Mouse (Mus musculus) embryonic facial prominence, embryonic 14.5 days (tissue): ENCODE measurements around the gene Spag8. TPM values are rescaled to one million over a fixed set of nuclear protein-coding genes. Genes with fewer than 3 reads are reported as not detected.

Source experiments
- ATAC-seq: fragments of 200-750 bp; cut with Nextera tagmentation; 2 replicates; pipeline ENCODE4 v1.8.0; 2017; ENCODE audit warnings: low read depth, moderate number of reproducible peaks, moderate TSS enrichment
- DNase-seq: peaks from one replicate; pipeline ENCODE4 v3.0.0-alpha.2; 2015; ENCODE audit warnings: low spot score
- H3K27ac ChIP-seq: fragments of 300-500 bp; sonication (generic); replicated peaks from 2 replicates; pipeline ENCODE4 v1.5.1; 2014; ENCODE audit warnings: low read depth, mild to moderate bottlenecking, low read length, moderate library complexity
- H3K27me3 ChIP-seq: fragments of 300-500 bp; sonication (generic); replicated peaks from 2 replicates; pipeline ENCODE4 v1.6.1; 2014; ENCODE audit warnings: low read length; ENCODE audit not compliant: control insufficient read depth, insufficient read depth
- H3K36me3 ChIP-seq: fragments of 300-500 bp; sonication (generic); 2 replicates; pipeline ENCODE4 v1.6.1; 2014; ENCODE audit warnings: low read length, mixed read lengths; ENCODE audit not compliant: control insufficient read depth, insufficient read depth
- H3K4me1 ChIP-seq: fragments of 300-500 bp; sonication (generic); 2 replicates; pipeline ENCODE4 v1.6.1; 2014; ENCODE audit warnings: antibody characterized with exemption, low read length; ENCODE audit not compliant: control insufficient read depth, insufficient read depth
- H3K4me2 ChIP-seq: fragments of 300-500 bp; sonication (generic); 2 replicates; pipeline ENCODE4 v1.6.1; 2014; ENCODE audit warnings: low read depth, mild to moderate bottlenecking, low read length, moderate library complexity, mixed read lengths
- H3K4me3 ChIP-seq: fragments of 300-500 bp; sonication (generic); 2 replicates; pipeline ENCODE4 v1.5.1; 2014; ENCODE audit warnings: low read depth, mild to moderate bottlenecking, low read length
- H3K9ac ChIP-seq: fragments of 300-500 bp; sonication (generic); 2 replicates; pipeline ENCODE4 v1.6.1; 2014; ENCODE audit warnings: low read depth, mild to moderate bottlenecking, low read length, moderate library complexity, mixed read lengths
- H3K9me3 ChIP-seq: fragments of 300-500 bp; sonication (generic); 2 replicates; pipeline ENCODE4 v1.6.1; 2016; ENCODE audit warnings: low read length; ENCODE audit not compliant: control insufficient read depth
- WGBS: fragments of 180-500 bp; shearing (Covaris S2); extraction: QIAGEN DNeasy Blood & Tissue Kit; methylation state at CpG from one replicate; pipeline ENCODE4 v1.1.7; 2014; 5-methylcytosine and 5-hydroxymethylcytosine counted together
- polyA plus RNA-seq: library from polyadenylated mRNA; unstranded; fragments of >200 nt; fragmentation: Nextera tagmentation; extraction: Ambion mirVana; gene quantifications from 2 replicates; pipeline ENCODE4 v1.2.1, GENCODE M21; 2014

Spag8 gene
- 1.5 and 4.0 TPM in 2 replicates for polyA plus RNA-seq

- ATAC-seq (no peak), DNase-seq (peak; percentile 72)
- Histone ChIP-seq H3K9ac (peak within 1 kb of the TSS; percentile 32; the same call in 1 of the 2 replicates), H3K4me1 (no peaks in the 10 kb centered on the region), H3K27me3 (no peaks in the 10 kb centered on the region), H3K4me2 (peak within 1 kb of the TSS; percentile 50), H3K9me3 (peaks cover 8% of the 10 kb centered on the region; the same call in 1 of the 2 replicates), H3K27ac (no peak within 1 kb of the TSS; the same call in 1 of the 2 replicates), H3K4me3 (peak within 1 kb of the TSS; percentile 28), H3K36me3 (peaks cover 24% of the 10 kb centered on the region)
- WGBS, result 12% methylated on average over 24 of the region's 24 CpGs
Measured at GRCm38 (mm10) chr4:43653161-43654015, at the start of gene Spag8. Gene Spag8, minus strand, starts transcription at chr4:43653594.

GRCm38 (mm10) chr4:43700707-43701106 is 47.3 kb upstream of the Spag8 start, which contains the start of gene Olfr70:
Gene Olfr70, minus strand, starts transcription at chr4:43700807.
- no peaks in the 10 kb centered on the region for H3K27me3 ChIP-seq

GRCm38 (mm10) chr4:43696561-43696960 is 43.2 kb upstream of the Spag8 start:
- H3K27ac ChIP-seq, result no peak overlapping the region
- H3K4me3 ChIP-seq, result no peak overlapping the region
- H3K9ac ChIP-seq, result no peak overlapping the region
- DNase-seq (no peak), ATAC-seq (no peak)
- no peaks in the 10 kb centered on the region for H3K4me1 ChIP-seq
- 89% methylated on average over 13 of the region's 13 CpGs for WGBS
- H3K27me3 ChIP-seq, result no peaks in the 10 kb centered on the region
- no peak overlapping the region for H3K4me2 ChIP-seq
- no peaks in the 10 kb centered on the region for H3K36me3 ChIP-seq
- no peaks in the 10 kb centered on the region for H3K9me3 ChIP-seq

More at GRCm38 (mm10) chr4:43700707-43701106, 47.3 kb upstream of the Spag8 start, which contains the start of gene Olfr70:
- H3K9me3 ChIP-seq, result no peaks in the 10 kb centered on the region
- WGBS, result 87% methylated on average over 6 of the region's 6 CpGs
- no peak within 1 kb of the TSS for H3K4me2 ChIP-seq
- no peaks in the 10 kb centered on the region for H3K4me1 ChIP-seq
- H3K27ac ChIP-seq, result no peak within 1 kb of the TSS
- no peak within 1 kb of the TSS for H3K4me3 ChIP-seq
- DNase-seq (no peak), ATAC-seq (no peak)
- no peaks in the 10 kb centered on the region for H3K36me3 ChIP-seq
- no peak within 1 kb of the TSS for H3K9ac ChIP-seq

- Histone ChIP-seq H3K4me2 (no peak overlapping the region), H3K27me3 (no peaks in the 10 kb centered on the region), H3K27ac (no peak overlapping the region), H3K4me1 (no peaks in the 10 kb centered on the region), H3K9ac (no peak overlapping the region), H3K4me3 (no peak overlapping the region), H3K9me3 (no peaks in the 10 kb centered on the region), H3K36me3 (peaks cover 1% of the 10 kb centered on the region; the same call in 1 of the 2 replicates)
- DNase-seq (peak; percentile 16), ATAC-seq (no peak)
- 27% methylated on average over 9 of the region's 9 CpGs for WGBS
Measured at GRCm38 (mm10) chr4:43695249-43695671, 41.9 kb upstream of the Spag8 start.

- 93% methylated on average over 1 of the region's 1 CpGs for WGBS
- H3K9ac ChIP-seq, result no peak overlapping the region
- H3K9me3 ChIP-seq, result no peaks in the 10 kb centered on the region
- ATAC-seq (no peak), DNase-seq (no peak)
- H3K36me3 ChIP-seq, result peaks cover 7% of the 10 kb centered on the region; the same call in 1 of the 2 replicates
- no peak overlapping the region for H3K27ac ChIP-seq
- no peak overlapping the region for H3K4me2 ChIP-seq
- H3K4me3 ChIP-seq, result no peak overlapping the region
- no peaks in the 10 kb centered on the region for H3K27me3 ChIP-seq
- no peaks in the 10 kb centered on the region for H3K4me1 ChIP-seq
Measured at GRCm38 (mm10) chr4:43694439-43695248, 41.2 kb upstream of the Spag8 start.

GRCm38 (mm10) chr4:43693806-43694241 is 40.4 kb upstream of the Spag8 start:
- Histone ChIP-seq H3K4me3 (no peak overlapping the region), H3K4me1 (no peaks in the 10 kb centered on the region), H3K9me3 (no peaks in the 10 kb centered on the region), H3K9ac (no peak overlapping the region), H3K36me3 (peaks cover 15% of the 10 kb centered on the region; the same call in 1 of the 2 replicates), H3K4me2 (no peak overlapping the region), H3K27ac (no peak overlapping the region), H3K27me3 (no peaks in the 10 kb centered on the region)
- DNase-seq (no peak), ATAC-seq (no peak; the same call in 1 of the 2 replicates)
- 77% methylated on average over 5 of the region's 5 CpGs for WGBS

GRCm38 (mm10) chr4:43691026-43691425 is 37.6 kb upstream of the Spag8 start:
- no peak overlapping the region for H3K4me2 ChIP-seq
- no peak overlapping the region for H3K27ac ChIP-seq
- WGBS, result 71% methylated on average over 5 of the region's 5 CpGs
- DNase-seq (no peak), ATAC-seq (no peak)
- no peak overlapping the region for H3K9ac ChIP-seq
- no peaks in the 10 kb centered on the region for H3K9me3 ChIP-seq
- H3K4me1 ChIP-seq, result no peaks in the 10 kb centered on the region
- H3K36me3 ChIP-seq, result peaks cover 34% of the 10 kb centered on the region; the same call in 1 of the 2 replicates
- H3K27me3 ChIP-seq, result no peaks in the 10 kb centered on the region
- H3K4me3 ChIP-seq, result no peak overlapping the region

GRCm38 (mm10) chr4:43690021-43690420 is 36.6 kb upstream of the Spag8 start:
- ATAC-seq (no peak), DNase-seq (no peak)
- H3K4me3 ChIP-seq, result no peak overlapping the region
- H3K27ac ChIP-seq, result no peak overlapping the region
- 91% methylated on average over 17 of the region's 17 CpGs for WGBS
- H3K4me2 ChIP-seq, result no peak overlapping the region
- no peaks in the 10 kb centered on the region for H3K9me3 ChIP-seq
- no peaks in the 10 kb centered on the region for H3K27me3 ChIP-seq
- H3K36me3 ChIP-seq, result peaks cover 37% of the 10 kb centered on the region; the same call in 1 of the 2 replicates
- no peaks in the 10 kb centered on the region for H3K4me1 ChIP-seq
- H3K9ac ChIP-seq, result no peak overlapping the region
